Mouse (Mus musculus): ENCODE data around the gene Ntng1.
"Not testable (repeated sequence)": the region's sequence is repeated elsewhere in the genome, so short reads cannot be mapped to it uniquely, and the experiment has no call there.

The Ntng1 gene

DNA sequence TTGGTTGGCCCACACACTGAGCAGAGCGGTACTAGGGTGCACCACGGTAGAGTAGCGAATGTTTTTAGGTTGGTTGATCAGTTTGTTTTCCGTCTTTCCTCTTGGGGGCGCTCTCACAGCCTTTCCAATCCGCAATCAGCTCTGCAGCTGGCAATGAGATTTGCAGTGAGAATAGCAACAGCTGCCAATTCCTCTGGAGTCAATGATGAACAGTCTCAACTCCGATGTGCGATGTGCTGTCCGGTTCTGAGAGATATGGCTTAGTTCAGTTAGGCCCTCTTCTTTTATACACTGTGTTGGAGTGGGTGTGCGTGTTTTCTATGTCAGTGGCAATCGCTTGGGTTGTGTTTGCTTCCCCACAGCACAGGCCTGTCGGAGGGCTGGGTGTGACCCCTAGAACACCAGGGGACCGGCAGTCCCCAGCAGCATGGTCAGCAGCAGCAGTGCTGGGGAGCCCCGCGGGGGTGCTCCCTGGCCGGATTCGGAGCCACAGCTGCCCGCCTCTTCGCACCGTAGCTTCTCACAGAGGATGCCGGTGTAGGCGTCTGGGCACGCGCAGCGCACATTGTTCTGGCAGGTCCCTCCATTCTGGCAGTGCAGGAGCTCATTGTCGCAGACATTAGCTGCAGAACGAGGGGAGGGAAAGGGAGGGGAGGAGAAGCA is 361.4 kb downstream of the Ntng1 start:
- DNase-seq (ENCODE audit: low spot score), result no peak

DNA sequence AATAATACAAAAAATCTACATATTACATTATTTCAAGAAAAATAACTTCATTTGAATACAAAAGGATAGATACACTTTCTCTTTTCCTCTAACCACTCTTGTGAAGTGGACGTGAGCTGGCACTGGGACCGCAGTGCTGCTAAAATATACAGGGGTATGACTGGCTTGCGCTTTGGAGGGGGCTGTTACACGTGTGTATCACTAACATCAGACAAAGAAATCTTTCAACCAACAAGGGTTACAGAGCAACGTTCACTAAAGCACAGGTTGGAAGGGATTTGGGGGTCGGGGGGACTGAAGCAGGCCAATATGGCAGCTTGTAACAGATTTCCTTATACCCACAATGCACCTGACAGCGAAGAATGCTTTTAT is 361.9 kb downstream of the Ntng1 start:
- DNase-seq (ENCODE audit: low spot score), result no peak

DNA sequence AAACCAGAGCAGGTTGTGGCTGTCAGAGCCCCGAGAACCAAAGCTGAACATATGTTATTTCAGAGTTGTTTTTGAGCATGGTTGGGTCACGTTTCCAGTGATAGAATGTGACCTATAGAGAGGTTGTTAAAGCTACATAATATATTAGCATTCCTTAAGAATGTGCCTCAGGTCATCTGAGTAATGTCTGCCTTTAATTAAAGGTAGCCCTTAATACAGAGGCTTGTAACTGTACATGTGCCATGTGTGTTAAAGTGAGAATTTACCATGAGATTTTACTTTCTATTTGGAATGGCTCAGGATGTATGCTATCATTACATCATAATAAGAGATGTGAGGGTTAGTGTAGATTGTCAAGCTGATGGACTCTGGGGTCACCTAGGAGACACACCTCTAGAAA is 368.6 kb downstream of the Ntng1 start:
- DNase-seq (ENCODE audit: low spot score), result no peak

DNA sequence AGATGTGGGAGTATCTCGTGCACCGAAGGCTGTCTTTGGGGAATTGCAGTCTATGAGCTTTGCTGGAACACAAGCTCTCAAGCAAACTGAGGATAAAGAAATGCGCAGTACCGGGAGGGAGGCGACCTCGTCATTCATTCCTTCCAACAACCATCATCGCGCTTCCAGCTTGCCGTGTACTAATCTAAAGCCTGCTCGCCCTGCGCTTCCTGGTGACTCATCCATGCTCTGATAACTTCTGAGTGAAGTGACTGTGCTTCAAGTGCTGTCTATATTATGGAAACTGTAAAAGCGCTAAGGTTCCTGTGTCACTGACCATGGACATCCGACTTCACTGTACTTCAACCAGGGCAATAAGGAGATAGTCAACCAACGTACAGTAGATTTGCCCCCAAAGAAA is 371.7 kb downstream of the Ntng1 start:
- DNase-seq (ENCODE audit: low spot score), result no peak

DNA sequence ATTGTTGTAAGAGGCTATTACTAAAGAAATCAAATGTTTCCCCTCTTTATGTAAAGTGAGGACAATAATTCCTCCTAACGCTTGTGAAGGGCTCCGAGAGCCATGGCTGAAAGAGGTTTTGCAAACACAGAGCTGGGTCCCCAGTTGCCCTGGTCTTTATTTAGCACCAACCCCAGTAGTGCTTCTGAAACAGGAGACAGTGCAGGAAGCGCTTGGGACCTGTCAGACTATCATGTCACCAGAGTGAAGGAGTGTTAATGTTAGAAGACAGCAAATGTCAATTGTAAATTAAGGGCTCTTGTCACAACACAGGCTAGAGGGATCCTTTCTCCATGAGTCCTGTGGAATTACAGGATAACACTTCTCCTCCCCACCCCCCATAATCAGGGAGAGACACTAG is 376.9 kb downstream of the Ntng1 start:
- no peak for DNase-seq (ENCODE audit: low spot score)

DNA sequence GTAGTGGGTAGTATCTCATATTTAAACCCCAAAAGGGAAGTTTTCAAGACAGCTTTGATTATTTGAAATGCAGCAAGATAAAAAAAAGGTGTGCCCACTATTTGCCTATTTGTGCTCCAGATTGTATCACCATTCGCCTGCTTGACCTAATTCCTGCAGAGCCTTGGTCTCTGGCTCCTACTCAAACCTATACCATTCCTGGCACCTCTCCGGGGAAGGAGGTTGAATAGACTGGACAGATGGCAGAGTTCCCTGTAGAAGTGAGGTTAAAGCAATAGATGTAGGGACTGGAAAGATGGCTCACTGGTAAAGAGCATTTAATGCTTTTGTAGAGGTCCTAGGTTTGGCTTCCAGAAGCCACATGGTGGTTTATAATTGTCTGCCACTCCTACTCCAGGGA is 378.2 kb downstream of the Ntng1 start:
- no peak for DNase-seq (ENCODE audit: low spot score)

DNA sequence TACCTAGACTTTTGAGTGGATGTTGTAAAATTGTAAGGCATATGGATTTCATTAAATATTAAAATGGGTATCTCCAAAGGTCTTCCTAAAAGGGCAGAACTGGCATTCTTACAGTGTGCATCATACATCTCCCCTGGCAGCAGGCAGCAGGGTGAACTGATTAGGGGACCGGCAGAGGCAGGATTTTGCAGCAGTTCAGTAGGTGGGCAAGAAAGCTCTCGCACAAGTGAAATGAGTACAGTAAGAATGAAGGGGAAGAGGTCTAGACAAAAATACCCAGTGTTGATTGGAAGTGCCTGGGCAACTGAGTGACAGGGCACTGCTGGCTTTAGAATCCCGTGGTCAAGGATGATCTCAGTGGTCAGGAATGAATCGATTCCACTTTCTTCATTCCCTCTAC is 378.7 kb downstream of the Ntng1 start:
- no peak for DNase-seq (ENCODE audit: low spot score)

DNA sequence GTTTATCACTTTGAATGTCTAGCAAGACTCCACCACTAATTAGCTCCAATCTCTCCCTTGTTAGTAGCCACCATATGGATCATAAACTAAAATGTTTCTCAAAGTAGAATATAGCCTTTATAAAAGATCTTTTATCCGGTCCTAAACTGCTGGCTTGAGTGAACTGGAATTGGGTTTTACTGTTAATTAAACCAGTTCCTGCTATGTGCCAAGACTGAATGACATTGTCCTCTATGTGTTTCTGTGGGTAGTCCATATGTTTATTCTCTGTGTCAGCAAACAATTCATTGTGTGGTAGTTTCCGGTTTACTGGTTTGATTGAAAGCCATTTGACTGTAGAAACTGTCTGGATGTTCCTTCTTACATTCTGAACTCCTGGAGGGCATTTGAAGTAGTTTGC is 387.4 kb downstream of the Ntng1 start:
- DNase-seq (ENCODE audit: low spot score), result no peak

DNA sequence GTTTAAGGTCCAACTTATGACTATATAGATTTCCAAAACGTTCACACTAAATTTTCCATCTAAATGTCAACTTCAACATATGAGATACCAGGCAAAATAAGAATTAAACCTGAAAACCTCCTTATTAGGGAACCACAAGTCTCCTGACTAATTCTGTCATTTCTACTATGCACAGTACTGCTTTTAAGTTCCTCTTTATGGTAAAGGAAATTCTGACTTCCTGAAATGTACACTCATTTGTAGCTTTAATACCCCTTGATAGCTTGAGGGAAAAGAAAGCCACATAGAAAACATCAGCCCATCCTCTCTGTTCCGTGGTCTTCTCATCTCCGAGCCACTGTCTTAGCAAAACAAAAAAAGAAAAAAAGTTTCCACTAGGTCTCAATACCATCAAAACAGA is 396.2 kb downstream of the Ntng1 start:
- DNase-seq (ENCODE audit: low spot score), result not testable (repeated sequence)

DNA sequence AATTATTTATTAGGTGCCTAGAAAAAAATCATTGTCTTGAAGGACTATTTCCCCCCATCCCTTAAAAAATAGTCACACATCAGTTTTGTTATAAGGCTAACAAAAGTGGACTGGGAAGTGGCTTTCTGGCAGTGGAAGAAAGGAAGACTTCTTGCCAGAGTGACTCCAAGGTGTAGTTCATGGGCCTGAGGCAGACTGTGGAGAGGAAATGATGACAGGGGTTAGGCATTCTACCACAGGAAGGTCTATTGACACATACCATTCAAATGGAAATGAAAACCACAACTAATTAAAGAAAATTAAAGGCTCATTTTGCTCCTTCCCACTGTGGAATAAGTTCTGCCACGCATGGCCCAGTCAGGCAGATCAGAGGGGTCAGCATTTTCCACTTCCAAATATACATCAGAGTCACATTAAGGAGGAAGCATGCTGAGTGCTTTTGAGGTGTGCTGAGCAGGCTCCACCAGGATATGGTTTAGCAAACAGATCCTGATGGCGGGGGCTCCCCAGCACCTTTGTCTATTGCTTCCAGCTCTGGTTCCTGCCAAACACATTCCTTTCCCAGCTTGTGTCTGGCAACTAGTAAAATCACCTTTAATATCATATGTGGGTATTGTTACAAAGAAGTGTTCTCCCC is 403.2 kb downstream of the Ntng1 start:
- DNase-seq (ENCODE audit: low spot score), result no peak

DNA sequence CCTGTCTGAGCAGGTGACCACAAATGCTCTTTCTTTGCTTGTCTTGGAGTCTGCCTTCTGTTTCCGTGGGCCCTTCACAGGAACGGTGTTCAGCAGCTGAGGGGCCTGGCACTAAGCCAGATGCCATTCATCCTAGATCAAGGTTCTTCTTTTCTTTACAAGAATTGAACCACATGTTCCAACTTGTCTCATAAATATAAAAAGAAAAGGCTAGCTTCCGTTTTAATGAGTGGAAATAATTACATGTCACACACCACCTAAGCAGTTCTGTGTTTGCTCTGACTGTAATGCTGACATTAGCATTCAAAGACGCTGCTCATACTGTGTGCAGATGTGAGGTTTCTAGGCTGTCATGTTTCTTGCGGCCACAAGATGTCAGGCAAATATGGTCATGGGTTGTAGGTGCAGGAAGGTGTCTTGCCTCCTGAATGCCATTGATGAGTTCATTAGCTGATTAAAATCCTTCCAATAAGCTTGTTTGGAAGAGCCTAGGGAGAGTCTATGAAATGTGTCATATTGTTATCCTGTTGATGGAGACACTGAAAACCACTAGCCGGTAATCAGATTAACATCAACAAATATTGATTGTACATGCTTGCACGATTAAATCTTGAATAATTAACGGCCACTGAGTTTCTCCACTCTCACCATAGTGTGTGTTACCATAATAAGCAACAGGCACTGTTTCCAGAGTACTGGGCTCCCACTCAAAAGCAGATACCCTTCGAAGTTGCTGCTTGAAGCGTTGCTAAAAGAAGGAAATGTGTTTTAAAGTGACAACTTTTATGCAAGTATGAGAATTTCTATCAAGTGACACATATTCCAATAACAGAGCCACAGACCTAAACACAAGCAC is 411.3 kb downstream of the Ntng1 start:
- DNase-seq (ENCODE audit: low spot score), result no peak

DNA sequence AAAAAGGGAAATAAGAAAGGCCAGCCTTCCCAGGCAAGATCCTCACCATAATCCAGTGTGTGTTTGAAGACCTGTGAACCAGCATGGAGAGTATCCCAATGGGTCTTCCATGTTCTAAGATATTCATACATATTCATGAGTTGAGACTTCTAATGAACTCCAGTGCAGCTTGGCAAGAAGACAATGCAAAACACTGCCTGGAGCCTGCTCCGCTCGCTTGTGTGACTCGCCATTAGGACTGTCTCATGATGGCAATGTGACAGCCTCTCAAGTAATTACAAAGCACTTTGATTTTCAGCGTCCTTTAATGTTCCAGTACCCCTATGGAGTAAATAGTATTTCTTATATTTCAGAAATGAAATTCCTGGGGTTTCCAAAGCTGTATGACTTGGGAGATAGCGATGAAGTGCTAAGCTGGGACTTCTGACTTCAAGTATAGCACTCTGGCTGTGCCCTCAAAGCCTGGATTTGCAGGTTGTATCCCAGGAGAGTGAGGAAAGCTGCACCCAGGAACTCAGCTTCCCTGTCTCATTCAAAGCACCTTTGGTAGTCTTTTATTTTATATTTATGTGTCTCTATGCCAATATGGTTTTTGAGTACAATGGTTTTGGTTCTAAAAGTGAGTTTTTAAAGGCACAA is 412.1 kb downstream of the Ntng1 start:
- no peak for DNase-seq (ENCODE audit: low spot score)

All from spleen, adult 12 weeks (tissue).